Mouse (Mus musculus) neutrophil, adult 83 days (primary cell): ENCODE results near the gene Kcnip3. TPM values are rescaled to one million over a fixed set of nuclear protein-coding genes. Genes with fewer than 3 reads are reported as not detected.

Experiments used
- total RNA-seq, 2 experiments: library from RNA; stranded (reverse); gene quantifications; one replicate each; pipeline ENCODE4 v1.2.4; 2023

The Kcnip3 gene
- total RNA-seq = 1 to 10 TPM; 1.2 to 1.7 TPM

GRCm38 (mm10) chr2:127522006-127522441, at the start of gene Kcnip3:
Gene Kcnip3, minus strand, starts transcription at chr2:127522094.

GRCm38 (mm10) chr2:127541185-127541584, 19.3 kb upstream of the Kcnip3 start, which contains the start of gene Prom2:
Gene Prom2, minus strand, starts transcription at chr2:127541467.

GRCm38 (mm10) chr2:127444055-127444789, 77.7 kb downstream of the Kcnip3 start, which contains the start of gene Fahd2a:
Gene Fahd2a, minus strand, starts transcription at chr2:127444565.

GRCm38 (mm10) chr2:127424977-127425376, 96.9 kb downstream of the Kcnip3 start, which contains the start of gene Gpat2:
Gene Gpat2, plus strand, starts transcription at chr2:127425199.

Other genes starting within 250 kb of the Kcnip3 start
- gene Dusp2, start 185.9 kb downstream of the Kcnip3 start, total RNA-seq = 10 to 100 TPM; 47.8 to 57.1 TPM
- under 1 TPM; 0.33 to 0.66 TPM for gene Astl, start 183.5 kb downstream of the Kcnip3 start, total RNA-seq
- gene Adra2b, start 158.9 kb downstream of the Kcnip3 start, total RNA-seq = not detected
- gene Gpat2, start 96.9 kb downstream of the Kcnip3 start, total RNA-seq = not detected
- 1 to 10 TPM; 4.9 to 9.7 TPM for gene Fahd2a, start 77.5 kb downstream of the Kcnip3 start, total RNA-seq
- not detected for gene Prom2, start 19.4 kb upstream of the Kcnip3 start, total RNA-seq
- gene Zfp661, start 65.0 kb upstream of the Kcnip3 start, total RNA-seq = under 1 TPM; 0.88 to 0.94 TPM
- 10 to 100 TPM; 44.1 to 57.7 TPM for gene Mrps5, start 65.1 kb upstream of the Kcnip3 start, total RNA-seq
- not detected for gene Mal, start 134.6 kb upstream of the Kcnip3 start, total RNA-seq
- gene Mall, start 207.8 kb upstream of the Kcnip3 start, total RNA-seq = not detected